Mouse (Mus musculus): ENCODE measurements around the gene Slc43a2.

GRCm38 (mm10) chr11:75521609-75522008 is 9.9 kb upstream of the Slc43a2 start:
- TF ChIP-seq CTCF (IDR thresholded peaks at IDR 0.05; ENCODE audit: borderline replicate concordance, insufficient read depth, low read depth, low read length) (no peak), POLR2A (IDR thresholded peaks at IDR 0.05; ENCODE audit: borderline replicate concordance, insufficient read depth, low read length) (no peak)
